Mouse (Mus musculus): ENCODE measurements at regions not wholly inside any gene's neighbourhood (a gene's known extent, or its start where the extent isn't known, plus 50 kb on each side); places are given as distances from the start of the nearest gene placed in this dataset.
"Not testable (repeated sequence)": the region's sequence is repeated elsewhere in the genome, so short reads cannot be mapped to it uniquely, and the experiment has no call there.

DNA sequence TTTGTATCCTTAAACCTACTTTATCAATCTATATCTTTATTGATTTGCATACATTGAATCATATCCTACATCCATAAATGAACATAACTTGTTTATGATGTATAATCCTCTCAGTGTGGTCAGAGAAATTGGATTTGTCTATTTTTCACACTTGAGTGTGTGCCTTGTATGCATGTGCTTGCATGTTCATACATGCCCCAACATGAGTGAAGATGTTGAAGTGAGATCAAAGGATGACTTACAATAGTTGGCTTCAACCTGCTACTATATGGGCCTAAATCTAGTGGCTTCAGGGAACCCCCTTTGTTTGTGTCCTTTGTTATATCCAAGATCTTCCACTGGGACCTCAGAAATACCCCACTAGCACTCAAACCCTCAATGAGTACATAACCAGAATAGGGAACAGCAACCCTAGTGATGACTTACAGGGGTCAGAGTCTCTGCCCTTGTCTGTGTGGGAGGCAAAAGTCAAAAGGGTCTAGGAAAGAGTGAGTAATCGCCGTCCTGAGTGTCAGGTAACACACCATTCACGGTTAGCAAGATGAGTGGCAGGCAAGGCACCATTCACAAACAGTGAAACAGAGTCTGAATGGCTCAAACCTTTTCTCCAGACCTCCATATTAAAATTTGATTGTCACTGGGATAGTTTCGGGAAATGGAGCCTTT lies 236.3 kb downstream of the Lpin1 start:
- no peak for DNase-seq (ENCODE audit: low spot score)

DNA sequence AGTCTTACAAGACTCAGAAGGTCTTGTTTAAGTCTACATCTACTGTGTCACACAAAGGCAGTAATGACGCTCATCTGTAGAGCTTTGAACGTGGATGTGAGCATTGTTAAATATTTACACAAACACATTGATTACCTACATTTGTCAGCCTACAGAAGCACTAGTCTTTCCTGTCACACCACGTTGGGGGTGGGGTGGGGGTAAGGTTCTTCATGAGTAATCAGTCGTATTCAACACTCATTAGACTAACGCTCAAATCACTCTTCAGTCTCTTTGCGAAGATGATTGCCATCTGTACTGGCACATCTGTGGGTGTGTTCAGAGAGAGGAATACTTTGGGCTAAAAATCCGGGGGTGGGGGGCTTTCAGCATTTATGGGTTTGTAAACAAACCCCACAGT lies 240.7 kb downstream of the Lpin1 start:
- no peak for DNase-seq (ENCODE audit: low spot score)

DNA sequence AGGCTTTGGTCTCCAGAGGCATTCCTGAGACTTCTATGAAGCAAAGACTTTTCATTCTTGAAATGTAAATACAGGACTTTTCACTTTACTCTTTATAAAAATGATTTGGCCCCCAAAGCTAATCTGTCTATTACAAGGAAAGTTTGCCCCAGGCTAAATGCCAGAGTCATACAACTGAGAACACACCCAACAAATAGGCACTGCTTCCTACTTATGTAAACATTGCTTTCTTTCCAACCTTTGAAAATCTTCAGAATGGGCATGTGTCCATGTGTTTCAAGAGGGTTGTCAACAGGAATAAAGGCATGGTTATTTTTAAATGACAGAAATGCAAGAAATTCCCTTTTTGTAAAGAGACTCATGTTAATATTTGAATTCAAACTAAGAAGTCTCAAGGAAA lies 248.4 kb downstream of the Lpin1 start:
- no peak for DNase-seq (ENCODE audit: low spot score)

DNA sequence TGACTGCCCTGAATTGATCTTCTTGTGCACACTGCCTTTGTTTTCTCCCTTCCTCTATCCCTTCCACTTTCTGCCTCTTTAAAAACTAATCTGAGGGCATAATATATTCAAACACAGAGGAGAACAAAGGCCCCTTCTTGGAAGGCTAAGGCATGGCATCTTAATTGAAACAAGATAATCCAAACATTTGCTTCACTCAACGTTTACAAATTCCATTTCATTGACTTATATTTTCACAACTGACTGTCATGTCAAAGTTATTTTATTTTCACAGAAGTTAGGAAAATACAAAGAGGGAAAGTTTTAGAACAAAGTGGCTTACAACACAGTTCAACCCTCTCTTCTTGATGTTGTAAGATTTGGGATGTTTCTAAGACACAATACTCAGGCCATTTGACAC lies 251.9 kb downstream of the Lpin1 start:
- no peak for DNase-seq (ENCODE audit: low spot score)

DNA sequence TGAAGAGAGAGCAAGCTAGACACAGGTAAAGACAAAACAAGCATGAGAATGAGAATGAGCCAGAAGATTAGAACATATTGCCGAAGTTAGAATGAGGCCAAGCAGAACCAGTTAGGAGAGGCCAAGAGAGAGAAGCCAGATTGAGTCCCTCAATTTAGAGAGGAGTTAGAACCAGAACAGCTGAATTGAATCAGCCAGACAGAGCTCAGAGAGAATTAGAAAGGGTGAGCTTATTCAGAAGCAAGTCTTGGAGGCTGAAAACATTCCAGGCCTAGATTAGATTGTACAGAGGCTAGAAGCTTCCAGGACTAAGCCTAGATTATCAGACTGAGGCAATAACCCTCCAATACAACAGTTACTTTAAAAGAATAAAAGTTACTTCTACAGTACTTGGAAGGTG lies 256.1 kb downstream of the Lpin1 start:
- DNase-seq (ENCODE audit: low spot score), result no peak

DNA sequence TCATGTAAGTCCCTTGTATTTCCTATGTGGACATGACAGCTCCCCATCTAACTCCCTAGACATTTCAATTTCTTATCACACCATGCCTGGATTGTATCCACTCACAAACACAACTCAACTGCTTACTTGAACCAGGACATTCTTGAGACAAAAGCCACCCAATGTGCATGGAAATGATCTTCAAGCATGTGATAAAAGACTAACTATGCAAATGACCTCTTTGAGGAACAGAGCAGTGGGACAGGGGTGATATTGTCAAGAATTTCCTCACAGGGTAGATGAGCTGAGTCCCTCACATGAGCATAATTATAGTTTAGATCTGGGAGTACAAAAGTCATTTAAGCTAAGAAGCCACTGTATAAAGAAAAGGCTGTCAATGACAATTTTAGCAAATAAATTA lies 259.0 kb downstream of the Lpin1 start:
- DNase-seq (ENCODE audit: low spot score), result no peak

DNA sequence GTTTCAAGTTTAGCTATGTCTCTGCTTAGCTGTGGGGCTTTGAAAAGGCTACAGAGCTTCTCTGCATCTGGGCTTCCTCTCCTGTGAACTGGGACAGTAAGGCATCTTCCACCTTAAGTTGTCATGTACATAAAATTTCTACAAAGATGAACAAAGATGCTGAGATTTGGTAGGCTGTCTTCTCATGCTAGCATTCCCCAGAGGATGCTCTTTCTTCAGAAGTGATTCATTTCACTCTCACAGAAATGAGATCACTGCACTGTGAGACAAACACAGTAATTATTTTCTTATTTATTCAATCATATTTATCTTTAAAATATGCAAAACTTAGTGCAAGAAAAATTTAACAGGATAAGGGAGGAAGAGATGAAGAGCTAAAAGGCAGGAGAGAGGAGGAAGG lies 261.5 kb downstream of the Lpin1 start:
- DNase-seq (ENCODE audit: low spot score), result no peak

DNA sequence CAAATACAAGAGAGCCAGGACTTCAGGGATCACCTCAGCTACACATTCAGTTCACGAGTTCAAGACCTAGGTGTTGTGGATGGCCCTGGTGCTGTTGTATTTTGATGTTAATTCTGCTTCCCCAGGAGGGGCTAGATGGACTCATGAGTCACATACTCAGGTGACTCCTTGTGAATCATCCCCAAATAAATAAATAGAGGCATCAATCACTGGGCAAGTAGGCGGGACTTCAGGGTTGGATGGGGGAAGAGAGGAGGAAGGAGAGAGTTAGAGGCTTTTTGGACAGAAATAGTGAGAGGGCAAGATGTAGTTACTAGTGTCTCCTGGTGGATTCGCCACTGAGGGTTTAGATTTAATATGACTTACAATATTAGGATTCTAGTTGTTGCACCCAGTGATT lies 266.7 kb downstream of the Lpin1 start:
- DNase-seq (ENCODE audit: low spot score), result no peak

DNA sequence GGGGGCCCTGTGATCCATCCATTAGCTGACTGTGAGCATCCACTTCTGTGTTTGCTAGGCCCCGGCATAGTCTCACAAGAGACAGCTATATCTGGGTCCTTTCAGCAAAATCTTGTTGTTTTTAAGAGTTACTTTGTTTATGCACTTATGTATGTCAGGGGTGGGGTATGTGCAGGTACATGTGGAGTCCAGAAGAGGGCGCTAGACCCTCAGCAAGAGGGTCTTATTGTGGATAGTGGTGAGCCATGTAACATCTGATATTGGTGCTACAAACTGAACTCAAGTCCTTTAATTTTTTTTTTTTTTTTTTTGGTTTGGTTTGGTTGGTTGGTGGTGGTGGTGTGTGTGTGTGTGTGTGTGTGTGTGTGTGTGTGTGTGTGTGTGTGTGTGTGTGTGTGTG lies 268.7 kb downstream of the Lpin1 start:
- not testable (repeated sequence) for DNase-seq (ENCODE audit: low spot score)

DNA sequence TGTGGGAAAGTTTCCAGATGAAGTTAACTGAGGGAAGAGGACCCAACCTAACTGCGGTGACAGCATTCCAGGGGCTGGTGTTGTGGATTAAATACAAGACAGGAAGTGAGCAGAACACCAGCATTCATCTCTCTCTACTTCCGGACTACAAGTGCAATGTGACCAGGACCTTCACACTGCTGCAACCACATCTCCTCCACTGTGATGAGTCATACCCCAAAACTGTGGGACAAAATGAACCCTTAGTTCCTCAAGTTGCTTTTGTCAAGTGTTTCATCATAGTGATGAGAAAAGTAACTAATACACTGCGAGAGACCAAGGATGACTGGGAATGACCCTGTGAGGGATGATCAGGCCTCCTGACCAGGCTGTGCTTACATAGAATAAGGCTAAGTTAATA lies 279.3 kb downstream of the Lpin1 start:
- no peak for DNase-seq (ENCODE audit: low spot score)

DNA sequence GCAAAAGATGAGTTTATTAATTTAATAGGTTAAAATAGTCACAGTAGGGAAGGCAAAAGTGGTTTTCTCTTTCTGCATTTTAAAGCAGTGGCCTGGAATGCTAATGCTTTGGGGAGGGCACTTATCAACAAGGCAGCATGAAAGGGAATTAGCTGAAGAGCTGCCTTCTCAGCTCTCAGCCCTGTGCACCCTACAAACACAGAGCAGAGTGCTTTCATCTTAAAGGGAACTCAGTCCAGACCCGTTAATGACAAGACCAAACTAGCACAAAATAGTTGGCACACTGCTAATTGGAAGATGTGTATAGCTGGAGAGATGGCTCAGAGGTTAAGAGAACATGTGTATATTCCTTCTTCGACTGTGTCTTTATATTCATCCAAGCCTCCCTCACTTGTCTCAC lies 281.6 kb downstream of the Lpin1 start:
- DNase-seq (ENCODE audit: low spot score), result no peak

DNA sequence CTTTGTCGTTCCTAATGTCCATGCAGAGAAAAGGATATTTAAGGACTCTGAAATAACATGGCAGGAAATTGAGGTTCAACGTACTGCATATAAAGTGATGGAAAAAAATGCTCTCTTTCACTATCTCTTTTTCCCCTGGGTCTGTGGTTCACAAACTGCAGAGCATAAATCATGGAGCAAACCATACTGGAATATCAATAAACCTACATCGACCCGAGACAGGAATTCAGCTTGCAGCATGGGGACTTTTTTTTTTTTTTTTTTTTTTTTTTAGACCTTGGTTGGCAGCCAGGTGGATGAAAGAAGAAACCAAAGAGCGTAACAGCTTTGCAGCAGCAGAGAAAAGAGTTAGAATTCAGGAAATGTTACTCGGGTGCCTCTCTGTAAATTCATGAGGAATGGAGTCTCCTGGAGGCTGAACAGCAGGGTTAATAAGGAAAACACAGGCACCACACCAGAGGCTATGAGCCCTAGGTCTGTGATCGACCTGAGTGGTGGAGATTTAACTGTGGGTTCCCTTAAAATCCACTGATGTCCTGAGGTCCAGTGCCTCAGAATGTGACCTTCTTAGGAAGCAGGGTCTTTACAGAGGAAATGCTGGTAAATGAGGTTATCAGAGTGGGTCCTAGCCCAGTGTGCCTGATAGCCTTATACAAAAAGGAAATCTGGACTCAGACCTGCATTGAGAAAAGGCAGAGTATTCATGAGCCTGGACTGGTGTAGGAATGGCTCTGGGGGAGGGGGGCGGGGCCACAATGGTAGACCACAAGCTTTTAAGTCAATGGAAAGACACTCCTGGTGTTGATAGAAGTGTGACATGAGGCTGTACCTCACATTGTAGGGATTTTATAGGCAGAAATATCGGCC lies 290.0 kb downstream of the Lpin1 start:
- DNase-seq (ENCODE audit: low spot score), result no peak

DNA sequence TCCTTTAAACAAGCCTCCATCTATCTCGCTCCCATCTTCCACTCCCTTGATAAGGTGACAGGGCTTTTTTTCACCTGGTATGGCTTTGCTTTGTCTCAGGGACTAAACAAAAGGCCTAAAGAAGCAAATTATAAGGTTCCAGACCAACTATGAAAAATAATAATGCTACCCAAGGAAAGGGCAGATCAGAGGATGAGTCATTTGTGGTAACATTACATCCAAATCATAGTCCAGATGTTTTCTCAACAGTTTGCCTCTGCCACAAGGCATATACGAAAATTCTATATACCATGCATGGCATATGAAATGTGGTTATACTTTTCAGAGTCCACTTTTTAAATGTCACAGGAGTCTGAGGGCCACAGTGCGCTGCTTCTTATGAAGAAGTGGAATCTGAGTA lies 302.7 kb downstream of the Lpin1 start:
- no peak for DNase-seq (ENCODE audit: low spot score)

DNA sequence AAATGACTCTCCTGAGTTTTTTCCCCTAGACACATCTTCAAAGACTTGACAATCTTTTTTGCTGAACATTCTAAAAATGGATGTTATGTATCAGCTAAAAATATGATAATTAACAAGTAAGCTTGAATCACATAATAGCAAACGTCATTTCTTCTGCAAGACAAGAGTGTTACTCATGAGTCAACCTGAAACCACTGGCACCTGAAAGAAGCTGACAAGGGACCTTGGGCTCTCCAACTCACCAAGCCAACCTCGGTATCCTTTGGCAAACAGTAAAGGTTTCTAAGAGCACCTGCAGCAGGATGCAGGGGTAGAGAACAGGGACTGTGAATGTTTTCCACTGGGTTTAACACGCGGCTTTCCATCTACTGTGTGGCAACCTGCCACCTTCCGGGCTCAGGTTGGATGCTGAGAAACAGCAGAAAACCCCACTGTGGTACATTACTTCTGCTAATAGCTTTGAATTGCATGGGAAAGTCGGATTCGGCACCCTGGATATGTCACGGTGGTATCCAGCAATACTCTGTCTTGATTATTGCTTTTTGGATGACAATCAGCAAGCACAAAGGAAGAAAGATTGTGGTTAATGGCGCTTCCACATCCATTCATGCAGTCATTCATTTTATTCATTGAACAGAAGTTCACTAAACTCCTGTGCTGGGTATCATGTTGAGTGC lies 305.9 kb downstream of the Lpin1 start:
- no peak for DNase-seq (ENCODE audit: low spot score)

DNA sequence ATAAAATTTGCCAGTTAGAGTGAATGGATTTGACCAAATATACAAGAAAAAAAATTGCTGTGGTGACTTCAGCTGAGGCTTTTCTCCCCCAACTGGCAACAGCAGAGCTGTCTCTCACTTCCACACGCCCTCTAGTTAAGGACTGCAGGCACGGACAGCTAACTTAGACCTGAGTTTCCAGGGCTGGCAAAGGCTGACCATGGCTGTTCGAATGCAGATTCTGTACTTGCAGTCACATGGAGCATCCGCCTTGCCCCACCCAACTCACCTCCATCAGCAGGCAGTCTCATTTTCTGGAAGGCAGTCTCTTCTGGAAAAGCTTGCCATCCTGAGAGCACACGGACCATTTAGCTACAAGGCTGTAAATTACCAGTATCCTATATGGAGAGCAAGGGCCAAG lies 325.7 kb downstream of the Lpin1 start:
- no peak for DNase-seq (ENCODE audit: low spot score)

DNA sequence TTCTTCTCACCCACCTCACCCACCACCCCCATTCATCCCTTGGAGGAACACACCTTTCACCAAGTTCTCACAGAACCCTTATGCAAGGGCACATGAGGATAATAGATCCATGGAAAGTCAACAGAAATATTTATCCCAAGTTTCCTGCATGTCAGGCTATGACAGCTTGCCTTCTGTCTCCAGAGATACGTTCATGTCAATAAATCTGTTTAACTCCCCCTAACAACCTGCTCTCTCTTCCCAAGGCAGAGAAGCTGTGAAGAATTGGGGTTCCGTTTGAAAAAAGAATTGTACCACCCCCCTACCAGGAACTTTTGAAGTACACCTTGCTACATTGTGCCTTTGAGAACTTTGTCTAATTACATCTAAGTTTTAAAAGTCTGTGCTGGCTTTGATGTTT lies 331.6 kb downstream of the Lpin1 start:
- DNase-seq (ENCODE audit: low spot score), result no peak

DNA sequence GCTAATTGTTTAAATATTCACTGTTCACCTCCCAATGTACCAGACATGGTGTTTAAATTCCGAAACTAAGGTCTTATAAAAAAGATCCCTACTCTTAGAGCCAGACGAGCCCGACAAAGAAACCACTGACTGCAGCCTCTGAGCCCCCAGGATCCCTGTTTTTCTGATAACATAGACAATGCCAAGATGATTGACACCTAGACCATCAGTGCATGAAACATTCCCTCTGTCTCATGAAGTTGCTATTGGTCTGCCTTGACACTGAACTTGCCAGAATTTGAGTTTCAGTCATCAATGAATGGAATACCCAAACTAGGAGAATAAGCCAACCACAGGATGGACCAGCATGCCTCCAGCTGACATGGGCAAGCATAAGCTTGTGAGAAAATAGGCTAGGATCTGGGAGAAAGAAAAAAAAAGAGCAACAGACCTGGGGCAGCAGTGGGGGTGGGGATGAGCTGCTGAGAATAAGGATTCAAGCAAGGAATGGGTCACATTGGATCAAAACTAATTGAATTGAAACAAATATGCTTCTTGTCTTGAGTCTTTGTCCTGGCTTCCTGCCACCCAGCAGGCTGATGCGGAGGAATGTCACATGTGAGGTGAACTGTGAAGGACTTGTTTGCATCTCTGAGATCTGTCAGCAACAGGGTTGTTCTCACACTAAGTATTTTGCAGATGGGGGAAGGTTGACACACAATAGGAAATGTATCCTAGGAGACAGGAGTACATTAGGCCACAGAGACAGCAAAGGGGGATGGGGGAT lies 333.0 kb downstream of the Lpin1 start:
- DNase-seq (ENCODE audit: low spot score), result no peak

DNA sequence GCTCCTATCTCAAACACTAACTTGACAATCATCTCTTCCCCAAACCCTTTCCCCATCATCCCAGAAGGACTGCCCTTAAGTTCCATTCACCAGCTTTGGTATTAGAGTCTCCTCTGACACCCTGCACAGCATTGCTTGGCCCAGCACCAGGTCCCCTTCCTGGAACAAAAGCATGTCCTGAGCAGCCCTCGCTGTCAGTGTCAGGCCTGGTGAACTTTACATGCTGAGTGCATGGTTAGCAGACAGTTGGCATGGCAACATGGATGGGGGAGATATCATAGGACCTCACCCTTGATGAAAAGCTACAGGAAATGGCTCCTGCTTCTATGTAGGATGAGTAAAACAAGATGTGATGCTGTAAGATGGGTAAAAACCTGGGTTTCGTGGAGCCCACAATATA lies 333.6 kb downstream of the Lpin1 start:
- no peak for DNase-seq (ENCODE audit: low spot score)

DNA sequence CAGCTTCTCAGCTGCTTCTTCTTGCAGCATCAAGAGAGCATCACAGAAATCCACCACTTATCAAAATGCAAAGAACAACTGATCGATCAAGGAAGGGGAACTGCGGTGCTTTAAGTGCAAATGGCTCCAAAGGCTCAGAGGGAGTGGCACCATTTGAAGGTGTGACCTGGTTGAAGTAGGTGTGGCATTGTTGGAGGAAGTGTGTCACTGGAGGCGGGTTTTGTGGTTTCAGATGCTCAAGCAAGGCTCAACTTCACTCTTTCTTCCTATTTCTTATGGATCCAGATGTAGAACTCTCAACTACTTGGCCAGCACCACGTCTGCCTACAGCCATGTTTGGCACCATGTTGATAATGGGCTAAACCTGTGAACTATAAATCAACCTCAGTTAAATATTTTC lies 334.5 kb downstream of the Lpin1 start:
- no peak for DNase-seq (ENCODE audit: low spot score)

DNA sequence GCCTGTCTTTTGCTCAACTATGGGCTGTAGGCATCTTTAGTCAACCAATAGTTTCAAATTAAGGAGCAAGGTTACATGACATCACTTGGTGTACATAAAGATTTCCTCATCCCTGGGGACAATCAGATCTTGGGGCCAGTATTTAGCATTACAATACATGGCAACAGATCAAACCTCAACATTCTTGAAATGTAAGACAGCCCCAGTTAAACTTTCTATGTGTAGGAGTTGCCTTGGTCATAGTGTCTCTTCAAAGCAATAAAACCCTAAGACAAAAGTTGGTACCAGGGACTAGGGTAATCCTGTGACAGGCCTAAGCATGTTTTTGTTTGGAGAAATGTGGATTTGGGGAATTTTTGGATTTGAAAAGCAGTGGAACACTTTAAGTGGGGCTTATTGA lies 338.3 kb downstream of the Lpin1 start:
- DNase-seq (ENCODE audit: low spot score), result no peak

DNA sequence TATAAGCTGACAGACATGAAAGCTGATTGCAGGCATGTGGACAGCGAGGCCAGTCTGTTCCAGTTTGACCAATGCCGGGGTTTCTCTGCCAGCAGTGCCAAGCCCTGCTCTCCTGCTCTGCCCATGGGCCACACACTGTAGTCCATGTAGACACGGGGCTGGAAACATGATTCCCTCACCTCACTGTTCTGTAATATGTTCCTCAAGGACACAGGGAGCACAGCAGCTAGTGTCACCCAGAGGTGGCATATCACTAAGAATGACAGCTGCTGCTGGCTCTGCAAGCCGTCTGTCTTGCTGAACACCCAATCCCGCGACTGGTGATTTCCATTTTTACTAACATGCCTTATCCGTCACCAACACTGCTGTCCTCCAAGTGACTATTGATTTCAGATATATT lies 339.9 kb downstream of the Lpin1 start:
- DNase-seq (ENCODE audit: low spot score), result no peak

DNA sequence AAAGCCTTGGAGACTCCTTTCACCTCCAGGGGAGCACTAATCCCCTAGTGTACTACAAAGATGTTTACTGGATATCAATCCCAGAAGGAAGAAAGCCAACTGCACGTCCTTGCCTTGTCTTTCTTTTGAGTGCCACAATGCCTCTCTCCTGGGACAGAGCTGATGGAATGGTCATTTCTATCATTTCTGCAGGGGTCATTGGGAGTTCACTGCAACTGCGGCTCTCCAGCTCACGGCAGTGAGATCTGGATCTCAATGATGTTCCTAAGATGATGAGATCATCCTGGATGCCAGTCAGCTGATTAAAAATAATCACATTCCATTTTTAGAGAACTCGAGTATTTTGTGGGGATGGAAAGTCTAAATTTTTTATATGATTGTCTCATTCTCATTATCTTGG lies 341.1 kb downstream of the Lpin1 start:
- no peak for DNase-seq (ENCODE audit: low spot score)

All from spleen, adult 12 weeks (tissue).